Mouse (Mus musculus): ENCODE measurements around the gene Clic1.
A peak's percentile ranks its signal among the peaks of the same experiment; 100 is the strongest.

Gene Clic1

DNA sequence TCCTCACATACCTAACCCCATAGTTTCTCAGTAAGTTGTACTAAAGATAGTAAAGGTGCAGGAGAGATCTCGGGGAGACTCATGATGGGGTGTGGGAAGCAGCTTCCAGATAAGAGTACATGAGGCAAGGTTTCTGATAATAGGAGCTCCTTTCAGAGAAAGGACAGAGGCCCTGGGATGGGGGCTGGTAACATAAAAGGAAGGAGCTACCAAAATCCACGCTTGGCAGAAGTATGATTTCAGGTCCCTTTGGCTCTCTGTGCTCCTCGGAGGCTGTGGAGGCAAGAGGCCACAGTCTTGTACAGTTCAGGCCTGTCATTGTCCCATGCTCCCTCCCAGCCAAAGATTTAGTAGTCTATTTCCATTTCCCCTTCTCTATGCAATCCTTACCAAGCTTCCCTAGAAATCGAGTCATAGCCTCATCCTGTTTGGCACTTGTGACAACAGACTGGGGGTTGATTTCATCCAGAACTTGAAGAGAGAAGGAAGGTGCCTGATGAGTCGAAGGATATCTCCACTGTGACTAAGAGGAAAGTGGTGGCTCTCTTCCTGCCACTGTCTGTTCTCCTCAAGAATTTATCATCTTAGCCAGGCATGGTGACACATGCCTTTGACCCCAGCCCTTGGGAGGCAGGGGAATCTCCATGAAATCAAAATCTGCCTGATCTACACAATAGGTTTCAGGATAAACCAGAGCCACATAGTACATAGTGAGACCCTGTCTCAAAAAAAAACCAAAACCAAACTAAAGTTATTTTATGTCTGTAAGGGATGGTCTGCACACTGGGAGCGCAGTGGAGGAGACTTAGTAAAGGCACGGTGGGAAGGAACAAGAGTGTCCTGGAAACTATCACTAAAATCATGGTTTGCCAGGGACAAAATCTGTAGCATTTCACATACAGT is 4.6 kb upstream of the Clic1 start:
- no peak for DNase-seq (ENCODE audit: low spot score in 2 of 2)

DNA sequence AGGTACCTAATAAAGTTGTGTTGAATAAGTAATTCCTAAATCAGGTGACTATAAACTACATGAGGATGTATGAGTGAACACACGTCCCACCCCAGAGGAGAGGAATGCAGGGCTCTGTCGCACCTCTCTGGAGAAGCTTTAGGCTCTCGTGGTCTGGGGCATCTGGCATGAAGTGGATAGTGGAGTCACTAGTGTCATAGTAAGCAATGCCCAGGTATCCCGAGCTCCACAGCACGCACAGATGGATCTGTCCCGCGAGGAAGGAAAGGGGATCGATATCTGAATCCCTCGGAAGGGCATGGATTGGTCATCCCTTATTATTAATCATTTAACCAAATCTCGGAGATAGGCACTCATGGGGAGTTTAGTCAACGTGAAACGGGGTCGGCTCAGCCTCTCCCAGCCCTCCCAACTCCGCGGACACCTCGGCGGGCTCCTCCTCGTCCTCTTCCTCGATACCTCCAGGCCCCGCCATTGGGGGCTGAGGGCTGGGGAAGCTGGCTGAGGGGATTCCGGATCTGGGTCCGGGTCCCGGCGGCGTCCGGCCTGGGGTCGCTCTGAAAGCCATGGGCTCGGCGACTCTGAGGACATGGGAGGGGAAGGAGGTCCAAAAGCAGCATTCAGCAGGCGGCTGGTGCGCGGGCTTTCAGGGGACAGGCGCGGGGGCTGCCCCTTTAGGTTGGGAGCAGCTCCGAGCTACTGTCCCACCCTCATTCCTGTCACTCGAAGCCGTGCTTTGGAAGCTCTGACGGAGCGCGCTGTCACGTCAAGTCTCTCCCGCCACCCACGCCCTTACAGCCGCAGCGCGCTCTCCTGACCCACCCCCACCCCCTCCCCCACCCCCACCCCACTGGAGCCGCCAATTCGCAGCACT is 3.7 kb upstream of the Clic1 start:
- no peak for DNase-seq (ENCODE audit: low spot score in 2 of 2)

DNA sequence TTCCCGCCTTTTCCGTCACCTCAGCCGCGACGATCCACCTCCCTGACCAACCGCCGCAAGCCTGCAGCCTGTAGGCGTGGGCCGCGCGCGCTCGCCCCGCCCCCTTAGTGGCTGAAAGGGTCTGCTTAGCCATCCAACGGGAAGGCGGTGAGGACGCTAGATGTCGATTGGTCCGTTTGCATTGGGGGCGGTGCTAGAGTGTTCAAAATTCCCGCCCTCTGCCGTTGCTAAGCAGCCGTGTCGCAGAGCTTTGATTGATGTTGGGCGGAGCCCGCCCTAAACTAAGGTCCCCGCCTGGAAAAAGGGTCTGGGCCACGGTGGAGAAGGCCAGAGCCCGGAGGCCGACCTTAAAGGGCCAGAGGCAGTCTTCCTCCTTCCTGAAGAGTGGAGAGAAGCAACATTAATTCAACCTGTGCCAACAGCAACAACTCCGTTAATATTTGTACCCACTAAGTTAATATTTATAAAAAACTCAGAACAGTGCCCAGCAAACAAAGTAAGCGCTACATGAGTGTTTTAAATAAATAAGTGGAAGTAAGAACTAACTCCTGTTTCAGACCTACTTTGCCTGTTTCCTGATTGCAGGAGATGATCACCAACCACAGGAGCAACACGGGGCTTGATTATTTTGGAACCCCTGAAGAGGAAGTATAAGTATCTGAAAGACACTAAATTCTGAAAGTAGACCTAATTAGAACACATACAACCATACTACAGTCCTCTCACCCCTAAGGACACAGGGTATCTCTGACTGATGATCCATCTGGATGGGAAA is 2.9 kb upstream of the Clic1 start, which contains the start of gene Msh5:
TSS of gene Msh5 (minus strand) at position 65 of the 775 bp plus-strand sequence.
- DNase-seq (ENCODE audit: low spot score in 2 of 2), result peak; percentile 90 to 95

DNA sequence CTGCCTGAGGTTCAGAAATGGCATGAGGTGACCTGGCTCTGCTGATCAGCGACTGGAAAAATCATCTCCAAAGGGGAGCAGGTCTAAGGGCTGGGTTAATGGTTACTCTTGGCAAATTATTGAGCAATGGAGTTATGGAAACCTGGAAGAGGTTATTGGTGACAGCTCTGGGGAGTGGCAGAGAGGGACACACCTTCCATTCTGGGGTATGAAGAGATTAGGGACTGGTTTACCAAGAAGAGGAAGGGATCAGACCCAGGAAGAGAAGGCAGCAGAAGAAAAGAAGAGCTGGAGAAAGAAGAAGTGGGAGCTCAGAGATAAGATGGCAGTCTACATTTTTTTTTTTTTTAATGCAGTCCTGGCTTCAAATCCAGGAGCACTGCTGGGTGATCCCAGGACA is 2.1 kb upstream of the Clic1 start:
- DNase-seq (ENCODE audit: low spot score in 2 of 2), result no peak

DNA sequence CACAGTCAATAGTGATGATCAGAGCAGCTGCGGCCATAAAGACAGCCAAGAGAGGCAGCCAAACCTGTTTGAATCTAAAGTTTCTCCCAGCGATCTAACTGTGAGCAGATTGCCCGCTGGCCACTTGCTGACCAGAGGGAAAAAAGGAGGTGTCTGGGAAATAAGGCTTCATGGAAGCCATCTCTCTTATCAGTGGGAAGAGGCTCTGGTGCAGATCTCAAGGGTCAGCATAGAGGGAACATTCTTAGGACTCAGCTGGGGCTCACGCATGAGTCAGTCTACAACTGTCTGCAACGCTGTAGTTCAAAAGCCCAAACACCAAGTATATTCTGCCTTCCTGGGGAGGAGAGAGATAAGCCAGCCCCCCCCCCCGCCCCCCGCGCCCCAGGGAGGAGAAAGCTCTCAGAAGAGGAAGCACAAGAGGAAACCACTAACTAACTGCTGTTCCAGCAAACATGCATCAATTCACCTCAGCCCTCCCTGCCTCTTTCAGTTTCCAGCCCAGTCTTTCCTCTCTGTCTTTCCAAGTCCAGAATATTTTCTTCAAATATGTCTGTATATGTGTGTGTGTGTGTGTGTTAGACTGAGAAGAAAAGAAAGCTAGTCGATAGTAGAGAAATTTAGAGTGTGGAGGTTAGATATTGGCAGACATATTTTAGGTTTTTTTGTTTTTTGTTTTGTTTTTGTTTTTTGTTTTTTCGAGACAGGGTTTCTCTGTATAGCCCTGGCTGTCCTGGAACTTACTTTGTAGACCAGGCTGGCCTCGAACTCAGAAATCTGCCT is 1.4 kb upstream of the Clic1 start:
- no peak for DNase-seq (ENCODE audit: low spot score in 2 of 2)

- no peak for DNase-seq (ENCODE audit: low spot score in 2 of 2)
Measured at GRCm38 (mm10) chr17:35048932-35049440, 780 bp upstream of the Clic1 start.

GRCm38 (mm10) chr17:35050126-35050750 is 472 bp downstream of the Clic1 start:
- DNase-seq (ENCODE audit: low spot score in 2 of 2), result peak in 1 of 2 experiments; percentile 17

DNA sequence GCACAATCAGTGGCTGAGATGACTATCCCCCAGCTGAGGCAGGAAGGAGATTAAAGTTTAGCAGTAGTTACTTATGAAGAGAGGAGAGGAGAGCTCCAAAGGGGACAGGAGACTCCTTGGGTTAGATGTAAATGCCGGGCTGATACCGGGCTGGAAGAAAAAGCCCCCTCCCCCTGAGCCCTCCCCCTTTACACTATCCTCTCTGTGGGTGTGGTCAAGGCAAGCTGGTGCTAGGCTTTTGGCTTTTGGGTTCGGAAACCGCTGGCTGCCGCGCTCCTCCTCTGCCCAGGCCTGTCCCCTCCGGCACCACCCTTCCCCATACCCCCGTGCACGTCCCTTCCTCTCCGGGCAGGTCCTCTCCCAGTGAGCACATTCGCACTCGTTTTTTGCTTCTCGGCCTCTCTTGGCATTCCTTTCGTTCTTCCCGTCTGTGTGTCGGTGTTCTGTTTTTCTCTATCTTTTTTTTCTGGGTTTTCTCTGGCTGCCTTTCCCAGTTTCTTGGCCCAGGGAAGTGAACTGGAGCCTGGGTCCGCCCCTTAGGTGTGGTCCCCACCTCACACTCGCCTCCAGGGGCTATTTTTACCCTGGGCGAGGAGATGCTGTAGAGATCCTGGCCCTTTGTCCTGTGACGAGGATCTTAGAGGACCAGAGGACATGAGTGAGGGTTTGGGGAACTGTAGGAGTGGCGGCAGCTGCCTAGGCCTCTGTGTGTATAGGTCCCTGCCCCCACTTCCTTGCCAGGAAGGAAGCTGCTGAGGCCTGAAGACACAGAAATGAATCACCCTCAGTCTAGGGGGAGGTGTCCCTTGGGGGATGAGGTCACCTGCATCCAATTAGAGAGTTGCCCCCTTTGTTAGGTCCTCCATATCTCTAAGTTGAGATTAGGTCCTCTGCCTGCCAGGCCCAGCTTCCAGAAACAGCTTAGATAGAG is 1.7 kb downstream of the Clic1 start:
- DNase-seq (ENCODE audit: low spot score in 2 of 2), result no peak

DNA sequence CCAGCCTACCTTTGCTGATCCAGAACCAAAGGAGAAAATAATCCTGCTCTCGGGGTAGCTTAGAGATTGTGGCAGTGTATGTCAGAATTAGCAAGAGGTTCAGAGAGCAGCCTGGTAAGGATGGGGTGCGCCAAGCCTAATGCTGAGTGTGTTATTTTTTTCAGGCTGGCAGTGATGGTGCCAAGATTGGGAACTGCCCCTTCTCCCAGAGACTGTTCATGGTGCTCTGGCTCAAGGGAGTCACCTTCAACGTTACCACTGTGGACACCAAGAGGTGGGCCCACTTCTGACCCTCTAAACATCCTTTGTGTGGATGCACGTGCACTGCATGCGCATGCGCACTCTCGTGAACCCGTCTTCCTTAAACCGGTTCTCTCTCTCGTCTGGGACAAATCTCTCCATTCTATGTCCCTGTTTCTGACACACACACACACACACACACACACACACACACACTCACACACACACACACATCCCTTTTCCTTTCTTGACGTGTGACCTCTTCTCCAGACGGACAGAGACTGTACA is 2.6 kb downstream of the Clic1 start:
- DNase-seq (ENCODE audit: low spot score in 2 of 2), result no peak

DNA sequence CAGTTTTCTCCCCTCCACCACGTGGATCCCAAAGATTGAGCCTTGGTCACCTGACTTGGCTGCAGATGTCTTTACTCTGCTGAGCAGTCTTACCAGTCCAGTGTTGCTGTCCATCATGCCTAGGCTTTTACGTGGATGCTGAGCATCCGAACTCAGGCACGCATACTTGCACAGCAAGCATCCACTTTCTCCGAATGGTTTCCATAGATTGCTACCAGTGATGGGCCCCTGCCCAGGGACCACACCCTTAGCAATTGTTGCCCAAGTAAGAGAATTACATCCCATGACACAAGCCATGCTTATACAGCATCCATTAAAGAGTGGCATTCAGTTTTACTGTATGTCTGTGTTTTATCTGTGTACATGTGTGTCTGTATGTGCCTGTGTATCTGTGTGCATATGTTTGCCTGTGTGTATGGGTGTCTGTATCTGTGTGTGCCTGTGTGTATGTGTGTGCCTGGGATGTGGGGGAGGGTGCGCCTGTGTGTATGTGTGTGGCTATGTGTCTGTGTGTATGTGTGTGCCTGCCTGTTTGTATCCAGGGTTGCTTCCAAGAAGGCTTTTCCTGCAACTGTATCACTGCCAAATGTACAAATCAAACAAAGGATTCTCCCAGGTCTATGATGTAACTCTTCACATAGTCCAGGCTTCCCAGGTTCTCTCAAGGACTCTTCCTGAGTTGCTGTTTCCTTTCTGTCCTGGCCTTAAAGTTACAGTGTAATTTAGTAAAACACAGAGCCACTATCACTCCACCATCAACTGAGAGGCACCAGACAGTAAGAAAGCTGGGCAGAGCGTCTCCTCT is 6.1 kb downstream of the Clic1 start:
- DNase-seq (ENCODE audit: low spot score in 2 of 2), result no peak

- no peak for DNase-seq (ENCODE audit: low spot score in 2 of 2)
Measured at GRCm38 (mm10) chr17:35057090-35057489, 7.3 kb downstream of the Clic1 start.

- no peak for DNase-seq (ENCODE audit: low spot score in 2 of 2)
Measured at GRCm38 (mm10) chr17:35058316-35058715, 8.6 kb downstream of the Clic1 start.

- peak; percentile 67 to 69 for DNase-seq (ENCODE audit: low spot score in 2 of 2)
Measured at GRCm38 (mm10) chr17:35058911-35059892, 9.4 kb downstream of the Clic1 start, which contains the start of gene Ddah2. Ddah2 (plus strand) TSS chr17:35059035.

DNA sequence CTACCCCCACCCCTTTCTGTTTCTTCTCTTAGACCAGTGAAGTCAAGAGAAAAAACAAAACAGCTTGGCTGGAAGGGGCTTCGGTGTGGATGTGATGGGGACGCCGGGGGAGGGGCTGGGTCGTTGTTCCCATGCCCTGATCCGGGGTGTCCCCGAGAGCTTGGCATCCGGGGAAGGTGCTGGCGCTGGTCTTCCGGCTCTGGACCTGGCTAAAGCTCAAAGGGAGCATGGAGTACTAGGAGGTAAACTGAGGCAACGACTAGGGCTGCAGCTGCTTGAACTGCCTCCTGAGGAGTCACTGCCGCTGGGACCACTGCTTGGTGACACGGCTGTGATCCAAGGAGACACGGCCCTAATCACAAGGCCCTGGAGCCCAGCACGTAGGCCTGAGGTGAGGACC is 10.3 kb downstream of the Clic1 start:
- no peak for DNase-seq (ENCODE audit: low spot score in 2 of 2)

DNA sequence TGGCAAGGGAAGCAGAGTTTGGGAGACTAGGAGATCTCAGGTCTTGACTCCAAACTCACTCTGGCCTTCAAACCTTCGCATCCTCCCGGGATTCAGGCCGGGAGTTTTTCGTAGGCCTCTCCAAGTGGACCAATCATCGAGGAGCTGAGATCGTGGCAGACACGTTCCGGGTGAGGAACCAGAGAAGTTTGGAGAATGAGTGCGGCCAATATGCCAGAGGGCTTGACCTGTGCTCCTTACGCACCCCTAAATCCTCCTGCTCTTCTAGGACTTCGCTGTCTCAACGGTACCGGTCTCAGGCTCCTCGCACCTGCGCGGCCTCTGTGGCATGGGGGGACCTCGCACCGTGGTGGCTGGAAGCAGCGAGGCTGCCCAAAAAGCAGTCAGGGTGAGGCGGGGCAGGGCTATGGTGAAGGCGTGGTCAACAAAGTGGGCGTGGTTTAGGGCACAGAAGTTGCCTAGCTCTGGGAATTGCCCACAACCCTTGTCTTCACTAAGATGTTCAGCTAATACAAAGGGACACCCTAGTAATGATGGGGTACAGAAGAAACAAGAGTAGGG is 11.1 kb downstream of the Clic1 start:
- DNase-seq (ENCODE audit: low spot score in 2 of 2), result no peak

DNA sequence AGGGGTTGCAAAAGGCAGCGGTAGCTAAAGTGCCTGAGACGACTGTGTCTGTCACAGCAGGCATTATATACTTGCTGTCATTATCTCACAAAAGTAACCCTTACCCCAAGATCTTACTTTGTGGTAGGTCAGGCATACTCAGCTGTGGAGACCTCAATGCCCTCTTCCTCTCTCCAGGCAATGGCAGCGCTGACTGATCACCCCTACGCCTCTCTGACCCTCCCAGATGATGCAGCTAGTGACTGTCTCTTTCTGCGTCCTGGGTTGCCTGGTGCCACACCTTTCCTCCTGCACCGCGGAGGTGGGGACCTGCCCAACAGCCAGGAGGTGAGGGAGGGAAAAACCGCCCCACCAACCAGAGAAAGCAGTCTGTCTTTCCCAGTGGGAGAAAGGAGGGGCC is 11.5 kb downstream of the Clic1 start:
- DNase-seq (ENCODE audit: low spot score in 2 of 2), result no peak
